Mouse (Mus musculus) left cerebral cortex, adult 2 months (tissue): ENCODE data around the gene Ppp6c. TPM values are rescaled to one million over a fixed set of nuclear protein-coding genes. Genes with fewer than 3 reads are reported as not detected.
"Not testable (repeated sequence)": the region's sequence is repeated elsewhere in the genome, so short reads cannot be mapped to it uniquely, and the experiment has no call there.

Source experiments
- DNase-seq, 2 experiments: peaks; one replicate each; pipeline ENCODE4 v3.0.0; 2021 to 2022; ENCODE audit warnings: low spot score in 2 of 2, mixed read lengths in 1 of 2; ENCODE audit errors: extremely low spot score in 1 of 2
- H3K27ac ChIP-seq: fragments of 200-600 bp; 2 replicates; pipeline ENCODE4 v1.8.1; 2022
- H3K4me3 ChIP-seq: fragments of 200-600 bp; 2 replicates; pipeline ENCODE4 v1.8.1; 2022
- CTCF ChIP-seq: fragments of 200-600 bp; IDR thresholded peaks from 2 replicates; pipeline ENCODE4 v1.8.1; 2022; ENCODE audit warnings: antibody characterized with exemption, mild to moderate bottlenecking, moderate library complexity
- intact Hi-C: fragments of 180-260 bp; cut with DNase I; formaldehyde crosslinking; loops from one replicate; pipeline ENCODE4 v1.15.1; 2025
- long read RNA-seq, 2 experiments: library from polyadenylated mRNA; stranded (forward); transcript quantifications; one replicate each; pipeline ENCODE4 v2.0.0; 2021; ENCODE audit warnings: borderline mapping rate in 2 of 2
- total RNA-seq, 2 experiments: library from RNA; stranded (reverse); gene quantifications; 2 replicates each; pipeline ENCODE4 v1.2.3; 2021

The Ppp6c gene
- total RNA-seq, result 10 to 100 TPM; 63.2 to 67.5 TPM
- long read RNA-seq, experiment 1, full-length matches to known transcripts, result 53 of 59 reads
- long read RNA-seq, experiment 1, partial matches to known transcripts, result 0 of 59 reads
- long read RNA-seq, experiment 1, other reads (novel, unspliced or antisense), result 6 of 59 reads
- long read RNA-seq, experiment 2, full-length matches to known transcripts, result 47 of 55 reads
- long read RNA-seq, experiment 2, partial matches to known transcripts, result 1 of 55 reads
- long read RNA-seq, experiment 2, other reads (novel, unspliced or antisense), result 7 of 55 reads

- H3K27ac ChIP-seq, result peak within 1 kb of the TSS; percentile 94
- peak; percentile 93 to 94 for DNase-seq
- no peak for TF ChIP-seq CTCF
- intact Hi-C loops, result no loop called here
- H3K4me3 ChIP-seq, result peak within 1 kb of the TSS; percentile 72
These were observed at the start of gene Ppp6c for GRCm38 (mm10) chr2:39226019-39226640. Gene Ppp6c, minus strand, starts transcription at chr2:39226451.

GRCm38 (mm10) chr2:39268357-39268756 lies 42.1 kb upstream of the Ppp6c start:
- Histone ChIP-seq H3K27ac (no peak overlapping the region), H3K4me3 (no peak overlapping the region)
- DNase-seq, result peak in 1 of 2 experiments; percentile 11
- intact Hi-C loops, result loop anchor here (1.0 kb wide), 1 partner anchor 105 kb away; no protein-coding TSS in a partner anchor
- TF ChIP-seq CTCF, result peak; percentile 72

GRCm38 (mm10) chr2:39252275-39252674 lies 26.0 kb upstream of the Ppp6c start:
- H3K4me3 ChIP-seq, H3K27ac ChIP-seq, DNase-seq, intact Hi-C loops: not testable (repeated sequence)

- DNase-seq, intact Hi-C loops, H3K27ac ChIP-seq, H3K4me3 ChIP-seq: not testable (repeated sequence)
These were observed 20.6 kb upstream of the Ppp6c start for GRCm38 (mm10) chr2:39246862-39247261.

DNA sequence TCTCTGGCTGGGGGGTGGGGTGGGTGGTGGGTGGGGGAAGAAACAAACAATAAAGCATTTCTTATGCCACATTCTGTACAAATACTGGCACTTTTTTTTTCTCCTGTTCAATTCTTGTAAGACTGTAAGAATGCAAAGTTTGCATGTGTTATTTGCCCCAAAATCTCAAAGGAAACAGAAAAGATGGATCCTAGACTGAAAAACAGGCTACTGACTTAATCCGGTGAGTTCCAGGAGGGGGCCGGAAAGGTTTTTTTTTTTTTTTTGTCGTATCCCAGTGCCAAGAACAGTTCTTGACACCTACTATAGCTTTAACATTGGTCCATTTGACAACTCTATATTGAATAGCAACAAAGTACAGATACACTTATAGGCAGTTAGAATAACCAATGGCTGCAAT lies 480 bp upstream of the Ppp6c start:
- no peak for DNase-seq
- Histone ChIP-seq H3K27ac (no peak overlapping the region; the same call in 1 of the 2 replicates), H3K4me3 (peak overlapping the region; percentile 72)
- TF ChIP-seq CTCF, result no peak
- intact Hi-C loops, result no loop called here

- peak; percentile 28 to 42 for DNase-seq
- H3K27ac ChIP-seq, result peak overlapping the region; percentile 94
- H3K4me3 ChIP-seq, result peak overlapping the region; percentile 72
- intact Hi-C loops, result not testable (repeated sequence)
These were observed 776 bp downstream of the Ppp6c start for GRCm38 (mm10) chr2:39225331-39226018.

DNA sequence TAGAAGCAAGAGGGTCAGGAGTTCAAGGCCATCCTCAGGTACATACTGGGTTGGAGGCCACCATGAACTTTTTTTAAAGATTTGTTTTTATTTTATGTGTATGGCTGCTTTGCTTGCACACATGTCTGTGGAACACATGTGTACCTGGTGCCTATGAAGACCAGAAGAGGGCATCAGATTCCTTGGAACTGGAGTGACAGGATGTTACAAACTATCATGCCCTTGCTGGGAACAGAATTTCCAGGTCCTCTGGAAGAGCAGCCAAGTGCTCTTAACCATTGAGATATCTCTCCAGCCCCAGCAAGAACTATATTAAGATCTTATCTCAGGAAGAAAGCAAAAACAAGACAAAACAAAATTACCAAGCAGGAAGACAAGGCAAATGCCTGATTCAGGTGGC lies 1.6 kb downstream of the Ppp6c start:
- H3K4me3 ChIP-seq, result peak overlapping the region; percentile 72
- TF ChIP-seq CTCF, result no peak
- DNase-seq, result no peak
- H3K27ac ChIP-seq, result no peak overlapping the region
- intact Hi-C loops, result no loop called here

- intact Hi-C loops, result no loop called here
- Histone ChIP-seq H3K27ac (no peak overlapping the region), H3K4me3 (no peak overlapping the region)
- DNase-seq, result no peak
- TF ChIP-seq CTCF, result no peak
These were observed 6.2 kb downstream of the Ppp6c start for GRCm38 (mm10) chr2:39220010-39220409.

DNA sequence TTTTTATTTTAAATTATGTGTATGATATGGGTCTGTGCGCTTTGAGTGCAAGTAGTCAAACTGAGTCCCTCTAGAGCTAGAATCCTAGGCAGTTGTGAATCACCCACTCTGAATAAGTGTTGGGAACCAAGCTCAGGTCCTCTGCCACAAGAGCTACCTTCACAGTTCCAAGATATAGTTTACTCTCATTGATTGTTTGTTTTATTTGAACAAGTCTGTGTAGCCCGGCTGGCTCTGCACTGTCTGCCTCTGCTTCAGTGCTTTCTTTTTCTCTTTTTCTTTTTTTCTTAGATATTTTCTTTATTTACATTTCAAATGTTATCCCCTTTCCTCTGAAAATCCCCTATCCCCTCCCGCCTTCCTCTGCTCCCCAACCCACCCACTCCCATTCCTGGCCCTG lies 7.2 kb downstream of the Ppp6c start:
- no peak for TF ChIP-seq CTCF
- Histone ChIP-seq H3K4me3 (no peak overlapping the region), H3K27ac (no peak overlapping the region)
- intact Hi-C loops, result no loop called here
- DNase-seq, result no peak

- no peak for DNase-seq
- no peak for TF ChIP-seq CTCF
- H3K27ac ChIP-seq, result no peak overlapping the region
- no peak overlapping the region for H3K4me3 ChIP-seq
- intact Hi-C loops, result no loop called here
These were observed 9.1 kb downstream of the Ppp6c start for GRCm38 (mm10) chr2:39217150-39217549.

DNA sequence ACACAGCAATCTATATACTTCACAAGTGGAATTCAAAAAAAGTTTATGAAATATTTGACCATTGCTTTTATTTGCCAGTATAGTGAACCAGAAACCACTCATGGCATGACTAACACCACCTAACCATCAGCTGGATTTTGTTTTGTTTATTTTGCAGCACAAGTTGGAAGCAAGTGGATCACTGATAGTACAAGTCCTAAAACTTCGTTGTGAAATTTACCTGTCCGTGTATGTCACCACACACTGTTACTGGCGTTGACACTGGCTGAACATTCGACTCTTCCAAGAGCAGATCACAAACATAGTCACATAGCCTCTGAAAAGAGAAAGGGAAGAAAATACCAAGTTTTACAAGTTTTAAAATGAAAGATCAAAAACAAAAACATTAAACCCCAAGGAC lies 15.5 kb downstream of the Ppp6c start:
- H3K4me3 ChIP-seq, result no peak overlapping the region
- no peak for TF ChIP-seq CTCF
- H3K27ac ChIP-seq, result no peak overlapping the region
- intact Hi-C loops, result no loop called here
- DNase-seq, result no peak

- no peak for TF ChIP-seq CTCF
- DNase-seq, result no peak
- Histone ChIP-seq H3K4me3 (no peak overlapping the region), H3K27ac (no peak overlapping the region)
- intact Hi-C loops, result no loop called here
These were observed 22.9 kb downstream of the Ppp6c start for GRCm38 (mm10) chr2:39203359-39203758.
